Mouse (Mus musculus): ENCODE data around the gene Rnf182. TPM values are rescaled to one million over a fixed set of nuclear protein-coding genes. Genes with fewer than 3 reads are reported as not detected.

Rnf182 gene
- polyA plus RNA-seq, 1 experiment from 2014 or later = 1.7 TPM

- H3K4me2 ChIP-seq (ENCODE audit: low read depth, low read length) = no peak overlapping the region
- H3K9ac ChIP-seq (ENCODE audit: low read length) = no peak overlapping the region
- H3K4me1 ChIP-seq (ENCODE audit: control insufficient read depth, insufficient read depth, low read length) = peaks cover 6% of the 10 kb centered on the region
- H3K27me3 ChIP-seq (ENCODE audit: control insufficient read depth, insufficient read depth, low read length) = no peaks in the 10 kb centered on the region
- H3K36me3 ChIP-seq (ENCODE audit: control insufficient read depth, insufficient read depth) = no peaks in the 10 kb centered on the region
- no peak for ATAC-seq (replicated peaks; ENCODE audit: extremely low read depth, insufficient read depth, low FRiP score)
- H3K9me3 ChIP-seq (replicated peaks; ENCODE audit: control insufficient read depth, low read length) = no peaks in the 10 kb centered on the region
- WGBS = 91% methylated on average over 7 of the region's 7 CpGs
- no peak overlapping the region for H3K27ac ChIP-seq (ENCODE audit: low read length)
- H3K4me3 ChIP-seq (ENCODE audit: low read length) = no peak overlapping the region
Observed at GRCm38 (mm10) chr13:43718173-43718572, 102.7 kb downstream of the Rnf182 start.

- no peaks in the 10 kb centered on the region for H3K36me3 ChIP-seq (ENCODE audit: control insufficient read depth, insufficient read depth)
- no peak overlapping the region for H3K27ac ChIP-seq (ENCODE audit: low read length)
- ATAC-seq (replicated peaks; ENCODE audit: extremely low read depth, insufficient read depth, low FRiP score) = no peak
- peaks cover 6% of the 10 kb centered on the region for H3K4me1 ChIP-seq (ENCODE audit: control insufficient read depth, insufficient read depth, low read length)
- 49% methylated on average over 8 of the region's 8 CpGs for WGBS
- H3K4me2 ChIP-seq (ENCODE audit: low read depth, low read length) = no peak overlapping the region
- H3K9me3 ChIP-seq (replicated peaks; ENCODE audit: control insufficient read depth, low read length) = no peaks in the 10 kb centered on the region
- no peaks in the 10 kb centered on the region; the same call in 1 of the 2 replicates for H3K27me3 ChIP-seq (ENCODE audit: control insufficient read depth, insufficient read depth, low read length)
- H3K9ac ChIP-seq (ENCODE audit: low read length) = no peak overlapping the region
- H3K4me3 ChIP-seq (ENCODE audit: low read length) = no peak overlapping the region
Observed at GRCm38 (mm10) chr13:43720496-43720895, 105.0 kb downstream of the Rnf182 start.

Other genes starting within 250 kb of the Rnf182 start
- 104 and 123 TPM in 2 replicates for gene Nol7, start 217.3 kb upstream of the Rnf182 start, polyA plus RNA-seq (2015; fragmentation: Nextera tagmentation; extraction: Ambion mirVana)
- 8.0 and 8.1 TPM in 2 replicates for gene Ranbp9, start 134.4 kb upstream of the Rnf182 start, polyA plus RNA-seq (2015; fragmentation: Nextera tagmentation; extraction: Ambion mirVana)
- 14.7 and 16.9 TPM in 2 replicates for gene Mcur1, start 55.5 kb upstream of the Rnf182 start, polyA plus RNA-seq (2015; fragmentation: Nextera tagmentation; extraction: Ambion mirVana)
- gene Cd83, start 169.1 kb downstream of the Rnf182 start, polyA plus RNA-seq (2015; fragmentation: Nextera tagmentation; extraction: Ambion mirVana) = 9.3 and 17.7 TPM in 2 replicates